20 mouse cellular contexts compared by ENCODE assay signal in genomic region chr16:11537663-11538062, GRCm38 (mm10).
A peak's percentile ranks its signal among the peaks of the same experiment; 100 is the strongest.
DNase-seq lines count a peak whose midpoint lies in the region; ATAC-seq lines count a peak whose summit lies in the region.
"Had no signal": no experiment of that assay in that cellular context is flagged by ENCODE, and none has a peak within 500 bp of the region (broad histone marks: within the 10 kb centered on the region; RNA-seq: fewer than 3 reads in every experiment).

No protein-coding gene starts in this region.

- no peak for ATAC-seq in hindbrain, embryonic 14.5 days (ENCODE audit: low FRiP score)
- no peak for ATAC-seq in hindbrain, embryonic 12.5 days (ENCODE audit: low FRiP score)
- no peak for ATAC-seq in embryonic facial prominence, embryonic 14.5 days (ENCODE audit: low read depth)
- ATAC-seq: CD4-positive, CD25-positive, alpha-beta regulatory T cell, adult 4 months had no signal

- H3K27me3 ChIP-seq in hindbrain, embryonic 14.5 days (ENCODE audit: control insufficient read depth, insufficient read depth, low read length) = no peaks in the 10 kb centered on the region
- no peaks in the 10 kb centered on the region for H3K27me3 ChIP-seq in hindbrain, embryonic 12.5 days
- H3K27me3 ChIP-seq in embryonic facial prominence, embryonic 14.5 days (replicated peaks; ENCODE audit: control insufficient read depth, insufficient read depth, low read length) = no peaks in the 10 kb centered on the region
- H3K27me3 ChIP-seq: limb, embryonic 15.5 days; neural tube, embryonic 13.5 days had no signal

- no peak overlapping the region for H3K4me3 ChIP-seq in hindbrain, embryonic 14.5 days (replicated peaks; ENCODE audit: low read length)
- H3K4me3 ChIP-seq in hindbrain, embryonic 12.5 days = no peak overlapping the region
- H3K4me3 ChIP-seq in embryonic facial prominence, embryonic 14.5 days (ENCODE audit: low read depth, low read length) = no peak overlapping the region
- H3K4me3 ChIP-seq: gastrocnemius, adult 2 months; limb, embryonic 15.5 days; neural tube, embryonic 13.5 days had no signal

- H3K4me2 ChIP-seq in hindbrain, embryonic 14.5 days (replicated peaks) = no peak overlapping the region
- no peak overlapping the region for H3K4me2 ChIP-seq in hindbrain, embryonic 12.5 days (replicated peaks)
- H3K4me2 ChIP-seq in embryonic facial prominence, embryonic 14.5 days (ENCODE audit: low read depth, low read length) = no peak overlapping the region
- H3K4me2 ChIP-seq: limb, embryonic 15.5 days; neural tube, embryonic 13.5 days had no signal

- intact Hi-C loops in gastrocnemius, postnatal 14 days (cut with DNase I; ENCODE audit: low total_unique reads) = no loop called here

- DNase-seq in embryo, embryonic 11 days = peak; percentile 28
- DNase-seq in embryo, embryonic 10.5 days (ENCODE audit: low spot score) = no peak
- DNase-seq in hindbrain, embryonic 14.5 days (ENCODE audit: low spot score) = no peak
- DNase-seq in embryonic facial prominence, embryonic 14.5 days (ENCODE audit: low spot score) = peak; percentile 33
- peak; percentile 22 for DNase-seq in mesoderm, embryonic 11.5 days (ENCODE audit: low read depth, low spot score)
- no peak for DNase-seq in gastrocnemius, postnatal 14 days
- DNase-seq in lung, postnatal 25 days (ENCODE audit: low spot score) = no peak
- DNase-seq: adrenal gland, postnatal 36 days; cerebellum, adult 9-11 months; gastrocnemius, adult 2 months; heart, adult 18-20 months; kidney, adult 18-20 months; kidney, postnatal 25 days; lung, postnatal 4 days had no signal

- 0 out of 2 replicates have a peak overlapping the region, but pooled peaks have one; percentile 7 for H3K27ac ChIP-seq in hindbrain, embryonic 14.5 days
- H3K27ac ChIP-seq in hindbrain, embryonic 12.5 days = no peak overlapping the region
- H3K27ac ChIP-seq in embryonic facial prominence, embryonic 14.5 days (replicated peaks; ENCODE audit: low read depth, low read length) = no peak overlapping the region
- H3K27ac ChIP-seq: gastrocnemius, adult 2 months; limb, embryonic 15.5 days; neural tube, embryonic 13.5 days; stomach, postnatal 0 days had no signal

- WGBS in hindbrain, embryonic 14.5 days = 53% methylated on average over 5 of the region's 5 CpGs
- WGBS in hindbrain, embryonic 12.5 days = 51% methylated on average over 5 of the region's 5 CpGs
- 37% methylated on average over 5 of the region's 5 CpGs for WGBS in embryonic facial prominence, embryonic 14.5 days

- no peak overlapping the region for H3K9ac ChIP-seq in hindbrain, embryonic 14.5 days
- no peak overlapping the region for H3K9ac ChIP-seq in hindbrain, embryonic 12.5 days
- no peak overlapping the region for H3K9ac ChIP-seq in embryonic facial prominence, embryonic 14.5 days (ENCODE audit: low read depth, low read length)
- H3K9ac ChIP-seq: limb, embryonic 15.5 days; neural tube, embryonic 13.5 days had no signal

- no peaks in the 10 kb centered on the region for H3K36me3 ChIP-seq in hindbrain, embryonic 14.5 days (replicated peaks; ENCODE audit: control insufficient read depth, insufficient read depth)
- H3K36me3 ChIP-seq in hindbrain, embryonic 12.5 days = no peaks in the 10 kb centered on the region
- H3K36me3 ChIP-seq in embryonic facial prominence, embryonic 14.5 days (ENCODE audit: control insufficient read depth, insufficient read depth, low read length) = no peaks in the 10 kb centered on the region
- H3K36me3 ChIP-seq: G1E; limb, embryonic 15.5 days; neural tube, embryonic 13.5 days had no signal

- no peaks in the 10 kb centered on the region for H3K9me3 ChIP-seq in hindbrain, embryonic 14.5 days (ENCODE audit: control insufficient read depth, low read length)
- no peaks in the 10 kb centered on the region for H3K9me3 ChIP-seq in hindbrain, embryonic 12.5 days (replicated peaks)
- H3K9me3 ChIP-seq in embryonic facial prominence, embryonic 14.5 days (ENCODE audit: control insufficient read depth, low read length) = no peaks in the 10 kb centered on the region
- H3K9me3 ChIP-seq: G1E; limb, embryonic 15.5 days; neural tube, embryonic 13.5 days had no signal

- H3K4me1 ChIP-seq in hindbrain, embryonic 14.5 days (replicated peaks; ENCODE audit: control insufficient read depth, insufficient read depth, low read length) = peaks cover 5% of the 10 kb centered on the region
- 0 out of 2 replicates have a peak, but pooled peaks cover 5% of the 10 kb centered on the region for H3K4me1 ChIP-seq in hindbrain, embryonic 12.5 days
- H3K4me1 ChIP-seq in embryonic facial prominence, embryonic 14.5 days (ENCODE audit: control insufficient read depth, insufficient read depth, low read length) = peaks cover 15% of the 10 kb centered on the region
- H3K4me1 ChIP-seq: neural tube, embryonic 13.5 days had no signal

Comparison
In these comparisons a context has a peak if more than half of its experiments do, and no peak if none do; other contexts are left out.
1. DNase-seq: peak in embryo, embryonic 11 days (single experiment), embryonic facial prominence, embryonic 14.5 days (single experiment) and mesoderm, embryonic 11.5 days (single experiment); none in embryo, embryonic 10.5 days (single experiment), hindbrain, embryonic 14.5 days (single experiment), gastrocnemius, postnatal 14 days (single experiment) and lung, postnatal 25 days (single experiment).